Mouse (Mus musculus) liver, embryonic 13.5 days (tissue): ENCODE data around the gene Trpd52l3. TPM values are rescaled to one million over a fixed set of nuclear protein-coding genes. Genes with fewer than 3 reads are reported as not detected.
A peak's percentile ranks its signal among the peaks of the same experiment; 100 is the strongest.
"Not testable (repeated sequence)": the region's sequence is repeated elsewhere in the genome, so short reads cannot be mapped to it uniquely, and the experiment has no call there.

Source experiments
- ATAC-seq: fragments of 200-750 bp; cut with Nextera tagmentation; 2 replicates; pipeline ENCODE4 v1.8.0; 2017; ENCODE audit warnings: low read depth, mild to moderate bottlenecking, moderate number of reproducible peaks, moderate library complexity
- DNase-seq: peaks from one replicate; pipeline ENCODE4 v3.0.0; 2022
- H3K27ac ChIP-seq: fragments of 300-500 bp; sonication (generic); 2 replicates; pipeline ENCODE4 v1.5.1; 2015; ENCODE audit warnings: moderate library complexity, mild to moderate bottlenecking, inconsistent platforms
- H3K27me3 ChIP-seq: fragments of 300-500 bp; sonication (generic); 2 replicates; pipeline ENCODE4 v1.6.1; 2015; ENCODE audit warnings: mild to moderate bottlenecking, inconsistent platforms
- H3K36me3 ChIP-seq: fragments of 300-500 bp; sonication (generic); 2 replicates; pipeline ENCODE4 v1.6.1; 2015; ENCODE audit warnings: mild to moderate bottlenecking, inconsistent platforms
- H3K4me1 ChIP-seq: fragments of 300-500 bp; sonication (generic); replicated peaks from 2 replicates; pipeline ENCODE4 v1.6.1; 2015; ENCODE audit warnings: inconsistent platforms
- H3K4me2 ChIP-seq: fragments of 300-500 bp; sonication (generic); 2 replicates; pipeline ENCODE4 v1.6.1; 2015; ENCODE audit warnings: inconsistent platforms, mild to moderate bottlenecking, moderate library complexity
- H3K4me3 ChIP-seq: fragments of 300-500 bp; sonication (generic); replicated peaks from 2 replicates; pipeline ENCODE4 v1.5.1; 2015; ENCODE audit warnings: mild to moderate bottlenecking, inconsistent platforms
- H3K9ac ChIP-seq: fragments of 300-500 bp; sonication (generic); 2 replicates; pipeline ENCODE4 v1.6.1; 2015; ENCODE audit warnings: mild to moderate bottlenecking, inconsistent platforms
- H3K9me3 ChIP-seq: fragments of 300-500 bp; sonication (generic); replicated peaks from 2 replicates; pipeline ENCODE4 v1.6.1; 2016; ENCODE audit warnings: inconsistent platforms
- WGBS: fragments of 180-500 bp; shearing (Covaris S2); methylation state at CpG from one replicate; pipeline ENCODE4 v1.1.7; 2015; ENCODE audit not compliant: insufficient replicate concordance; 5-methylcytosine and 5-hydroxymethylcytosine counted together
- polyA plus RNA-seq: library from polyadenylated mRNA; unstranded; fragments of >200 nt; fragmentation: Nextera tagmentation; extraction: Ambion mirVana; gene quantifications from 2 replicates; pipeline ENCODE4 v1.2.1, GENCODE M21; 2015

Trpd52l3 gene
- polyA plus RNA-seq, 1 experiment from 2014 or later = not detected

DNA sequence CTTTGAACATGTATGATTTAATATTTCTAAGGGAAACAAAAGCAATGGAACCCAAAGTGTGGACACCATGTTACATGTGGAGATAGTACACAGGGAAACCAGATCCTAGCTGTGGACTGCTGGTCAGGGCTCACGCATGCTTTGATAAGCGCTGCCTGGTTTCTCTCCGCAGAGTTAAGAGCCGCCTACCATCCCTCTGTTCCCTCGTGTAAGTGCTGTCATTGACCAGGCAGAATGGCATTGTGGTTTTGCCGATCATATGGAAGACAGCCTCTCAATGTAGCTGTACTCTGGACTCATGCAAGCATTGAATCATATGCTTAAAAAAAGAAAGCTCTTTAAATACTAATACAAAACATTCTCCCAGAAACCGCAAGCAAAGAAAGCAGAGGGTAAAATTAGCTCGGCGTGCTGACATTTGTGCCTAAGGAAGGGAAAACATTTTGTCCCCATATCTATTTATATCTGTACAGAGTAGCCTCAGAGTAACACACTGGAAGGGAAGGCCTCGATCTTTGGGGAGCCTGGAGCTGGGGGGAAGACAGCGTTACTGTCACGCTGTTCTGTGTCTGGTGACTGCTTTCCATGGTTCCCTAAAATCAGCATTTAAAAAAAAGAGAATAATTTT, 17.0 kb upstream of the Trpd52l3 start:
- DNase-seq (no peak), ATAC-seq (no peak)
- no peak overlapping the region for H3K4me3 ChIP-seq
- H3K36me3 ChIP-seq = no peaks in the 10 kb centered on the region
- no peak overlapping the region for H3K27ac ChIP-seq
- no peaks in the 10 kb centered on the region for H3K27me3 ChIP-seq
- H3K9ac ChIP-seq = no peak overlapping the region
- no peaks in the 10 kb centered on the region for H3K4me1 ChIP-seq
- WGBS = 68% methylated on average over 12 of the region's 12 CpGs
- H3K9me3 ChIP-seq = no peaks in the 10 kb centered on the region
- H3K4me2 ChIP-seq = no peak overlapping the region

DNA sequence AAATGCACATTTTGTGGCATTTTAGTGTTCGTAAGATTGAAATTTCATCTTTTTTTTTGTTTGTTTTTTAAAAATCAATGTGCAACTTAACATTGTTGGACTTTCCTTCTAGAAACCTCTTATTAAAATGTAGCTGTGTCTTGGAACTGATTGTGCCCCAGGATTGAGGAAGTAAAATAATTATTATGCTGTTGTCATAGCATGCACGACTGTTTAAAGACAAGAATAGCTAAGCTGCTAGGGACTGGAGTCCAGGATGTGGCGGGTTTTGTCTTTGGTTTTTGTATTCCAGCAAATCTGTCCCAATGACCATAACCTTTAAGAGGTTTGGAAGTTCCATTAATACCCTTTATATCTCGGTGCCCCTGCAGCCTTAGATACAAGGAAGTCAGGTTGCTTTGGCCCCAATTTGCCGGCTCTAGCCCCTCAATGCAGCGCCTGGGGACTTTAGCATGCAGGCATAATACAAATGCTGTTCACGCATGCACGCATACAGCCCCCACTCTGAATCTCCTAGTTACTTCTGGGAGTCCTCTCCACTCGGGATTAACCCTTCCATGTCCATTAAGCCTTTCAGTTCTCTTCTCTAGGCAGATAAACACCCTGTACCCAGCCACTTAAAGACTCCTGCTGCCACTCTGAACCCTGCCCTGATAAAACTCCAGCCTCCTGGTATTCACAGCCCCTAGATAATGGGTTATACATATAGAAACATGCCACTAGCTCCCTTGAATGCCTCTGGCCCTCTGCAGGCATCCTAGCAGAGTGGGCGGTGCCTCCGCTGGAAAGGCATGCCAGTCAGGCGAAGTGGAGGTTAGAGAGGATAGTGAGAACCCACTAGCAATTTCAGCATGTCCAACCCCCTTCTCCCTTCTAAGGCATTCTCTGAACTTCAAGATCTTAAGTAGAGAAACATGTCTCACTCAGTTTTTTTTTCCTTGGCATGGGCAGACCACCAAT, 2.9 kb upstream of the Trpd52l3 start:
- no peaks in the 10 kb centered on the region for H3K36me3 ChIP-seq
- 62% methylated on average over 12 of the region's 12 CpGs for WGBS
- ATAC-seq (no peak), DNase-seq (no peak)
- H3K27ac ChIP-seq = no peak overlapping the region
- no peak overlapping the region for H3K4me2 ChIP-seq
- no peaks in the 10 kb centered on the region for H3K27me3 ChIP-seq
- H3K9me3 ChIP-seq = no peaks in the 10 kb centered on the region
- H3K4me1 ChIP-seq = no peaks in the 10 kb centered on the region
- H3K9ac ChIP-seq = no peak overlapping the region
- no peak overlapping the region for H3K4me3 ChIP-seq

DNA sequence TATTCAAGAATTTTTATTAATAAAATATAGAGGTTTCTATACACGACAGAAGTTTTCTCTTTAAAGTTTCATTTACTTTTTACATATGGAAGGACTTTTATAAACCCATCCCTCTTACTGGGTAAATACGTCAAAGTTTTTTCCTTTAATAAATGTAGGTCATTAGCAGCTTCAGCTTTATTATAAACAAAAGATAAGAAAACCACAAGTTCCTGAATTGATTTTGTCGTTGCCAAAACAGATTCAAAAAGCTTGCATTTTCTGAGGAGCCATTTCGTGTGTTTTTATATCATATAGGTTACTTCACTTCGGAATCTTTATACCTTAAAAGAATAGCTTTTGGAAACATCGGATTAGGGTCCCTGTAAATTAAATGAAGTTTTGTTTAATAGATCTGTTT, 2.0 kb upstream of the Trpd52l3 start:
- no peak for ATAC-seq

DNA sequence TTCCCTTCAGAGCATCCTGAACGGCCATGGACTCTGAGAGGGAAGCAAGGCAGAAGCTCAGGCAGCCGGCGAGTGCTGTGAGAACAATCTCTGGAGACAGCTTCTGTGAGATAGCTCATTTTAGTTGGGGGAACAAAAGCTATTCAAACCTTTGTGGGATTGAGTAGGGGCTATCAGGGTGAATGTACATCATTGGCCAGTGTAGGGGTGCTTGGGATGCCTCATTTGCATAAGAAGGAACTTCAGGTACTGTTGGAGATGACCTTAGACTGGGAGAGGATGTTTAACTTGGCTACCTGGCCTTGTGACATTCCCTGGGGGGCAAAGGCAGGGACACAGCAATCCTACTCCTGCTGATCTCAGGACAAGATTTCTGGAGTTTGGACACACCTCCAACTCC, 2.8 kb downstream of the Trpd52l3 start:
- H3K27me3 ChIP-seq = no peaks in the 10 kb centered on the region
- H3K4me1 ChIP-seq = peaks cover 7% of the 10 kb centered on the region
- H3K36me3 ChIP-seq = no peaks in the 10 kb centered on the region
- no peak overlapping the region for H3K4me3 ChIP-seq
- H3K27ac ChIP-seq = no peak overlapping the region
- no peak overlapping the region for H3K4me2 ChIP-seq
- no peak for ATAC-seq
- 63% methylated on average over 3 of the region's 3 CpGs for WGBS
- no peaks in the 10 kb centered on the region for H3K9me3 ChIP-seq
- no peak overlapping the region for H3K9ac ChIP-seq
- DNase-seq = no peak

More for the DNA sequence above, 2.0 kb upstream of the Trpd52l3 start:
- Histone ChIP-seq H3K27me3 (no peaks in the 10 kb centered on the region), H3K27ac (no peak overlapping the region), H3K4me1 (no peaks in the 10 kb centered on the region), H3K4me2 (no peak overlapping the region), H3K9ac (no peak overlapping the region), H3K4me3 (no peak overlapping the region), H3K36me3 (no peaks in the 10 kb centered on the region), H3K9me3 (no peaks in the 10 kb centered on the region)
- WGBS = 50% methylated on average over 6 of the region's 6 CpGs
- no peak for DNase-seq

DNA sequence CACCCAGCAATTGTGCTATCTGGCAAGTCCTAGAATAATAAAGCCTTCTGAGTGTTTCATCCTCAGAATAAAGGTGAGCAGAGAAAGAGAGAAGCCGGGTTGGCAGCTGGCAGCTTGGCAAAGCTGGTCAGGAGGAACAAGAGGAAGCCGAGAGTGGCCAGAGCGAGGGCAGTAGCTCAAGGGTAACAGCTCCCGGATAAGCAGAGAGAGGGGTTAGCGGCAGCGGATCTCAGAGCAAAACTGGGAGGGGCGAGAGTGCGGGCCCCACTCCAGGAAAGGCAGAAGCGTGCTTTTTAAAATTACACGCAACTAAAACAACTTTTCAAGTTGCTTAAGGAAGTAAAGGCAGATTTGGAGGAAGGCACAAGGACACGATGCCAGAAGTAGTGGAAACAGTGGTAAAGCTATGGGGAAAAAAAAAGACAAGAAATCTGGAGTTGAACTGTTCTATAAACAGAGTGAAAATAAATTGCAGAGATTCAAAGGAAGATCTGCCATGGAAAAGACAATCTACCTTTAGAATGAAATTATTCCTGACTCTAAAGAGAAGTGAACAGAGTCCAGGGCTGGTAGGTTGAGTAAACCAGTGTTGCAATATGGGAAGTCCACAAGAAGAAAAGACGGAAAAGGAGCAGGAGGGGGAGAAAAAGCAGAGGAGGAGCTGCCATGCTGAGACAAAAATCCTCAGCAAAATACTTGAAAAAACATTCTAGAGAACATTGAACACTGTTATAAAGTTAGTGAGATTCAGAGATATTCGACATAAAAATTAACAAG, 7.1 kb downstream of the Trpd52l3 start:
- no peak overlapping the region for H3K27ac ChIP-seq
- DNase-seq = no peak
- no peak overlapping the region for H3K4me2 ChIP-seq

DNA sequence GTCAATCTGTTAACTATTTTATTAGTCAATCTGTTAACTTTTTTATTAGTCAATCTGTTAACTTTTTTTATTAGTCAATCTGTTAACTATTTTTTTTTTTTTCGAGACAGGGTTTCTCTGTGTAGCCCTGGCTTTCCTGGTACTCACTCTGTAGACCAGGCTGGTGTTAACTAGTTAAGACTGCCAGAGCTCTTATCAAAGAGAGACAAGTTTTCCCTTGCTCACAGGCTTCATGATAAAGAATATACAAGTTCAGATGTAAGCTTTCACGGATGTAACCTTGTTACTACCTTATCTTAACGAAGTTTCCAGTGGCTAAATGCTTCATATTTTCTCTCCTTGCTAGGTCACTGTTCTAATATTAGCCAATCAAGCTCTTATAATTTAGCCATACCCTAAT, 10.7 kb downstream of the Trpd52l3 start:
- no peak for DNase-seq
- no peak overlapping the region for H3K4me3 ChIP-seq
- H3K36me3 ChIP-seq = no peaks in the 10 kb centered on the region
- peaks cover 10% of the 10 kb centered on the region for H3K4me1 ChIP-seq
- ATAC-seq = peak; percentile 72
- no peaks in the 10 kb centered on the region for H3K9me3 ChIP-seq
- no peaks in the 10 kb centered on the region; the same call in 1 of the 2 replicates for H3K27me3 ChIP-seq
- 20% methylated on average over 3 of the region's 3 CpGs for WGBS
- H3K27ac ChIP-seq = no peak overlapping the region
- no peak overlapping the region for H3K4me2 ChIP-seq
- H3K9ac ChIP-seq = no peak overlapping the region

More for the DNA sequence above, 7.1 kb downstream of the Trpd52l3 start:
- WGBS = 47% methylated on average over 13 of the region's 13 CpGs
- H3K36me3 ChIP-seq = no peaks in the 10 kb centered on the region
- ATAC-seq = no peak
- H3K9me3 ChIP-seq = no peaks in the 10 kb centered on the region
- no peak overlapping the region for H3K4me3 ChIP-seq
- H3K27me3 ChIP-seq = no peaks in the 10 kb centered on the region; the same call in 1 of the 2 replicates
- H3K4me1 ChIP-seq = peaks cover 10% of the 10 kb centered on the region
- no peak overlapping the region for H3K9ac ChIP-seq

DNA sequence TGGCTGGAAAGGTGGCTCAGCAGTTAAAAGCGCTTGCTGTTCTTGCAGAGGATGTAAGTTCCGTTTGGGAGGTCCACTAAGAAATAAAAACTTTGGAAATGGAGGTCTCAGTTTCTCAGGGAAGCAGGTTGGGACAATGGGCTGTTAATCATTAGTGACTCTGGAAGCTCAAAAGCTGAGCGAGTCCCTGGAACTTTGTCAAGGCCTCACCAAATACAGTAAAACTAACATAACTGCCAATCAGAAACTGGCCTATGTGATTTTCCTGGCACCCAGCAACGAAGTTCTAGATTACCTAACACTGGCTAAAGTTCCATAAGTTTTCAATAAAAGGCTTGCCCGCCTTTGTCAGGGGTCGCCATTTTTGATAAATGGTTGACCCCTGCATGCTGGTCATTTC, 12.6 kb downstream of the Trpd52l3 start:
- H3K27me3 ChIP-seq = no peaks in the 10 kb centered on the region; the same call in 1 of the 2 replicates
- no peak overlapping the region for H3K27ac ChIP-seq
- ATAC-seq = no peak

DNA sequence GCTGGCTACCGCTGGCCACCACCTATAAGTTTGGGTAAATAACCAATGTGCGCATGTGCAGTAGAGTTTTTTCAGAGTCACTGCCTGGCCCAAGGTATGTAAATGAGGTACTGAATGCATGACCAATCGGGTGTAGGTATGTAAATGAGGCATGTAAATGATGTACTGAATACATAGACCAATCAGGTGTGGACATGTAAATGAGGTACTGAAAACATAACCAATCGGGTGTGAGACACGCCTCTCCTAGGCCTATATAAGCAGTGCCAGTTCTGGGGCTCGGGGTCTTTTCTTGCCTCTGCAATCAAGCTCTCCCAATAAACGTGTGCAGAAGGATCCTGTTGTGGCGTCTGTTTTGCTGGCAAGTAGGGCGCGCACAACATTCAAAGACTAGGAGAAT, 19.8 kb downstream of the Trpd52l3 start:
- not testable (repeated sequence) for H3K9ac ChIP-seq, H3K9me3 ChIP-seq, H3K27me3 ChIP-seq, H3K4me1 ChIP-seq, H3K4me2 ChIP-seq, H3K27ac ChIP-seq, H3K36me3 ChIP-seq, DNase-seq, ATAC-seq, H3K4me3 ChIP-seq
- WGBS = 85% methylated on average over 10 of the region's 10 CpGs

More for the DNA sequence above, 12.6 kb downstream of the Trpd52l3 start:
- no peaks in the 10 kb centered on the region for H3K36me3 ChIP-seq
- H3K4me1 ChIP-seq = peaks cover 4% of the 10 kb centered on the region; the same call in 1 of the 2 replicates
- no peaks in the 10 kb centered on the region for H3K9me3 ChIP-seq
- 62% methylated on average over 6 of the region's 6 CpGs for WGBS
- H3K4me2 ChIP-seq = no peak overlapping the region
- no peak overlapping the region for H3K4me3 ChIP-seq
- no peak for DNase-seq
- no peak overlapping the region for H3K9ac ChIP-seq

DNA sequence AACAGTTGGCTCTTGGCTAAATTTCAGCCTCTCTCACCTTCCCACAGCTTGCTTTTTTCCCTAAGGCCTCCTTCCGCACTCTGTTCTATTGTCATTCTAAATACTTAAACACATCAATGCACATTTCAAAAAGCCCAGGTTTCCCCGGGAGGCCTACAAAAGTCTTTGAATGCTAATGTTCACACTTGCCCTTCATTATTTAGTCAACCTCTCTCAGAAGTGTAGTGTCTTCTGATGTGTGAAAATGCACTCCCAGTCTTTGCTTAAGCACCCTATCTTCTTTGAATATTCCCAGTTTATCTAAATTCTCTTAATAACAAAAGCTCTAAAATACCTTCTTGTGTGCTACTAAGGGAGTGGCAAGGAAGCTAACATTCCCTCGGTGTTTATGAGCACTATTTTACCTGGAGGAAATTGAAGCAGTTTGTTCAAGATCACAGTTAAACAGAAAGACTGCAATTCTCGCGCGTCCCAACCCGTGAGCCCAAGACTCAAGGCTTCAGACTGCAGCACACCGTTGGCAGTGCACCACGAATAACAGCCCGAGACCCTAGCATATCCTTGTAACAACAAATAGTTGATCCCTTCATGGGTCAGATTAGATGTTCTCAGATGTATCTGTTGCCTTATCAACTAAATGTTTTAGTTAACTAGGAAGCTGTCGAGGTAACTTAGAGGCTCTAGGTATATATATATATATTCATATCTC, 25.6 kb downstream of the Trpd52l3 start:
- Histone ChIP-seq H3K36me3 (no peaks in the 10 kb centered on the region; the same call in 1 of the 2 replicates), H3K4me1 (peaks cover 31% of the 10 kb centered on the region), H3K9ac (peak overlapping the region; percentile 99; the same call in 1 of the 2 replicates), H3K27me3 (no peaks in the 10 kb centered on the region), H3K9me3 (no peaks in the 10 kb centered on the region), H3K27ac (no peak overlapping the region), H3K4me2 (peak overlapping the region; percentile 90; the same call in 1 of the 2 replicates), H3K4me3 (peak overlapping the region; percentile 99; the same call in 1 of the 2 replicates)
- no peak for ATAC-seq
- DNase-seq = no peak
- 70% methylated on average over 11 of the region's 11 CpGs for WGBS

DNA sequence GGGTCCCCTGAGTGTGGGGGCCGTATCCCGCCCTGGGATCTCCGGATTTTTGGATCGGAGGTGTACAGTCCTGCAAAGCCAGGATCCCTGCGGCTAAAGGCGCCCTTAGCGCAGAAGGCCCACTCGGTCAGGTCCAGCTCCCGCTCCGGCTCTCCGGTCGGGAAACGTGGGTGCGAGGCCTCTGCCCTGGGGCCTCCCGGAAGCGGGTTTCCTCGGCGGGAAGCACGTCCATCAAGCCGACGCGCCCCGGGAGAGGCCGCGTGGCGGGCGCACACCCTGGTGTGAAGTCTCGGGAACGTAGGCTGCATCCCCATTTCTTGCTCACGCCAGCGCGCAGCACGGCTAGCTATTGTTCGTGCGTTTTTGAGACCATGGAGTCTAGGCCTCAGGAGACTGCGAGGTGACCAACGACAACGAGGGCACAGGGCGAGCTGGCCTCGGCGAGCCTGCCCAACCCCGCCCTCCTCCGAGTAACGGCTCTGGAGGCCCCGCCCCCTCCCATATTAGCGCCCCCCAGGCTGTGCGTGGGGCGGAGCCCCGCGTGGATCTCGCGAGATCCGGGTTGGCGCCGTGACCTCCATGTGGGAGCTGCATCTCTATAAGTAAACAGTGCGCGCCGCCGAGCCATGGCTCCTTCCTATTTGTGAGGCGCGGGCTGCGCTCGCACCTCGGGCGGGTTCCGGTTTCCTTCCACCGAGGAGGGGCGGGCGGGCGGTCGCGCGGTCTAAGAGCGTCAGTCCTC, 26.5 kb downstream of the Trpd52l3 start, which contains the start of gene Uhrf2:
Gene Uhrf2, plus strand, starts transcription at position 620 of the 742 bp plus-strand sequence.
- Histone ChIP-seq H3K9me3 (no peaks in the 10 kb centered on the region), H3K9ac (peak within 1 kb of the TSS; percentile 99), H3K4me1 (peaks cover 39% of the 10 kb centered on the region), H3K4me3 (peak within 1 kb of the TSS; percentile 99), H3K27ac (peak within 1 kb of the TSS; percentile 92), H3K36me3 (no peaks in the 10 kb centered on the region; the same call in 1 of the 2 replicates), H3K4me2 (peak within 1 kb of the TSS; percentile 90), H3K27me3 (no peaks in the 10 kb centered on the region)
- DNase-seq = peak; percentile 86
- ATAC-seq = peak; percentile 93
- 4% methylated on average over 74 of the region's 74 CpGs for WGBS
